Mouse (Mus musculus) cerebellum, postnatal 14 days (tissue): ENCODE results near the gene Pnp2.

Experiments used
- DNase-seq, 2 experiments: peaks; one replicate each; pipeline ENCODE4 v3.0.0; 2021; ENCODE audit warnings: mixed read lengths in 2 of 2

Gene Pnp2

GRCm38 (mm10) chr14:51009572-51009971 lies 53.8 kb downstream of the Pnp2 start:
- no peak for DNase-seq
